Mouse (Mus musculus): ENCODE measurements at regions not wholly inside any gene's neighbourhood (a gene's known extent, or its start where the extent isn't known, plus 50 kb on each side); places are given as distances from the start of the nearest gene placed in this dataset.

GRCm38 (mm10) chr11:63507387-63507786 is 378.6 kb downstream of the Pmp22 start:
- H3K9ac ChIP-seq (ENCODE audit: low read depth, low read length), result no peak overlapping the region
- H3K27ac ChIP-seq (replicated peaks; ENCODE audit: insufficient read depth, low read depth, low read length), result no peak overlapping the region
- no peaks in the 10 kb centered on the region for H3K27me3 ChIP-seq (ENCODE audit: control insufficient read depth, insufficient read depth, low read length)
- H3K4me3 ChIP-seq (ENCODE audit: insufficient read depth, low read depth, low read length), result no peak overlapping the region
- H3K4me1 ChIP-seq (ENCODE audit: control insufficient read depth, insufficient read depth, low read length), result no peaks in the 10 kb centered on the region
- no peak for DNase-seq (ENCODE audit: extremely low read depth, low read depth, low spot score)
- TF ChIP-seq POLR2A (IDR thresholded peaks at IDR 0.05; ENCODE audit: extremely low read depth, insufficient read depth, low read length) (no peak), CTCF (IDR thresholded peaks at IDR 0.05; ENCODE audit: low read depth, low read length) (no peak)
- no peaks in the 10 kb centered on the region for H3K36me3 ChIP-seq (ENCODE audit: control insufficient read depth, insufficient read depth, low read length)
- WGBS, result 87% methylated on average over 8 of the region's 8 CpGs
- H3K79me2 ChIP-seq (ENCODE audit: control insufficient read depth, insufficient read depth, low read length), result no peaks in the 10 kb centered on the region

- Histone ChIP-seq H3K4me3 (ENCODE audit: insufficient read depth, low read depth, low read length) (no peak overlapping the region), H3K27me3 (ENCODE audit: control insufficient read depth, insufficient read depth, low read length) (no peaks in the 10 kb centered on the region), H3K9ac (ENCODE audit: low read depth, low read length) (no peak overlapping the region), H3K79me2 (ENCODE audit: control insufficient read depth, insufficient read depth, low read length) (no peaks in the 10 kb centered on the region), H3K36me3 (ENCODE audit: control insufficient read depth, insufficient read depth, low read length) (no peaks in the 10 kb centered on the region), H3K4me1 (ENCODE audit: control insufficient read depth, insufficient read depth, low read length) (no peaks in the 10 kb centered on the region), H3K27ac (replicated peaks; ENCODE audit: insufficient read depth, low read depth, low read length) (no peak overlapping the region)
- no peak for DNase-seq (ENCODE audit: extremely low read depth, low read depth, low spot score)
- 44% methylated on average over 2 of the region's 2 CpGs for WGBS
- TF ChIP-seq POLR2A (IDR thresholded peaks at IDR 0.05; ENCODE audit: extremely low read depth, insufficient read depth, low read length) (no peak), CTCF (IDR thresholded peaks at IDR 0.05; ENCODE audit: low read depth, low read length) (no peak)
Observed at GRCm38 (mm10) chr11:63508727-63509126, 379.9 kb downstream of the Pmp22 start.

GRCm38 (mm10) chr11:63510611-63511010 is 381.8 kb downstream of the Pmp22 start:
- H3K4me3 ChIP-seq (ENCODE audit: insufficient read depth, low read depth, low read length), result no peak overlapping the region

GRCm38 (mm10) chr11:63514615-63515014 is 385.8 kb downstream of the Pmp22 start:
- Histone ChIP-seq H3K27ac (replicated peaks; ENCODE audit: insufficient read depth, low read depth, low read length) (no peak overlapping the region), H3K79me2 (ENCODE audit: control insufficient read depth, insufficient read depth, low read length) (no peaks in the 10 kb centered on the region), H3K9ac (ENCODE audit: low read depth, low read length) (no peak overlapping the region), H3K4me3 (ENCODE audit: insufficient read depth, low read depth, low read length) (no peak overlapping the region), H3K36me3 (ENCODE audit: control insufficient read depth, insufficient read depth, low read length) (no peaks in the 10 kb centered on the region), H3K27me3 (ENCODE audit: control insufficient read depth, insufficient read depth, low read length) (no peaks in the 10 kb centered on the region), H3K4me1 (ENCODE audit: control insufficient read depth, insufficient read depth, low read length) (no peaks in the 10 kb centered on the region; the same call in 1 of the 2 replicates)
- 87% methylated on average over 3 of the region's 3 CpGs for WGBS
- no peak for DNase-seq (ENCODE audit: extremely low read depth, low read depth, low spot score)
- TF ChIP-seq CTCF (IDR thresholded peaks at IDR 0.05; ENCODE audit: low read depth, low read length) (no peak), POLR2A (IDR thresholded peaks at IDR 0.05; ENCODE audit: extremely low read depth, insufficient read depth, low read length) (no peak)

More at GRCm38 (mm10) chr11:63510611-63511010, 381.8 kb downstream of the Pmp22 start:
- WGBS, result 84% methylated on average over 7 of the region's 7 CpGs
- Histone ChIP-seq H3K79me2 (ENCODE audit: control insufficient read depth, insufficient read depth, low read length) (no peaks in the 10 kb centered on the region), H3K27ac (replicated peaks; ENCODE audit: insufficient read depth, low read depth, low read length) (no peak overlapping the region), H3K27me3 (ENCODE audit: control insufficient read depth, insufficient read depth, low read length) (no peaks in the 10 kb centered on the region), H3K9ac (ENCODE audit: low read depth, low read length) (no peak overlapping the region), H3K36me3 (ENCODE audit: control insufficient read depth, insufficient read depth, low read length) (no peaks in the 10 kb centered on the region), H3K4me1 (ENCODE audit: control insufficient read depth, insufficient read depth, low read length) (no peaks in the 10 kb centered on the region)
- TF ChIP-seq POLR2A (IDR thresholded peaks at IDR 0.05; ENCODE audit: extremely low read depth, insufficient read depth, low read length), result no peak
- no peak for TF ChIP-seq CTCF (IDR thresholded peaks at IDR 0.05; ENCODE audit: low read depth, low read length)
- no peak for DNase-seq (ENCODE audit: extremely low read depth, low read depth, low spot score)

- H3K27me3 ChIP-seq (ENCODE audit: control insufficient read depth, insufficient read depth, low read length), result no peaks in the 10 kb centered on the region
- H3K79me2 ChIP-seq (ENCODE audit: control insufficient read depth, insufficient read depth, low read length), result no peaks in the 10 kb centered on the region
- DNase-seq (ENCODE audit: extremely low read depth, low read depth, low spot score), result no peak
- H3K9ac ChIP-seq (ENCODE audit: low read depth, low read length), result no peak overlapping the region
- H3K27ac ChIP-seq (replicated peaks; ENCODE audit: insufficient read depth, low read depth, low read length), result no peak overlapping the region
- no peaks in the 10 kb centered on the region for H3K36me3 ChIP-seq (ENCODE audit: control insufficient read depth, insufficient read depth, low read length)
- WGBS, result 63% methylated on average over 6 of the region's 6 CpGs
- H3K4me1 ChIP-seq (ENCODE audit: control insufficient read depth, insufficient read depth, low read length), result no peaks in the 10 kb centered on the region; the same call in 1 of the 2 replicates
- no peak overlapping the region for H3K4me3 ChIP-seq (ENCODE audit: insufficient read depth, low read depth, low read length)
- no peak for TF ChIP-seq CTCF (IDR thresholded peaks at IDR 0.05; ENCODE audit: low read depth, low read length)
- no peak for TF ChIP-seq POLR2A (IDR thresholded peaks at IDR 0.05; ENCODE audit: extremely low read depth, insufficient read depth, low read length)
Observed at GRCm38 (mm10) chr11:63518847-63519246, 390.1 kb downstream of the Pmp22 start.

- no peak for TF ChIP-seq POLR2A (IDR thresholded peaks at IDR 0.05; ENCODE audit: extremely low read depth, insufficient read depth, low read length)
- TF ChIP-seq CTCF (IDR thresholded peaks at IDR 0.05; ENCODE audit: low read depth, low read length), result no peak
- no peaks in the 10 kb centered on the region for H3K79me2 ChIP-seq (ENCODE audit: control insufficient read depth, insufficient read depth, low read length)
- no peaks in the 10 kb centered on the region for H3K4me1 ChIP-seq (ENCODE audit: control insufficient read depth, insufficient read depth, low read length)
- H3K36me3 ChIP-seq (ENCODE audit: control insufficient read depth, insufficient read depth, low read length), result no peaks in the 10 kb centered on the region
- DNase-seq (ENCODE audit: extremely low read depth, low read depth, low spot score), result no peak
- H3K4me3 ChIP-seq (ENCODE audit: insufficient read depth, low read depth, low read length), result no peak overlapping the region
- no peak overlapping the region for H3K9ac ChIP-seq (ENCODE audit: low read depth, low read length)
- no peaks in the 10 kb centered on the region for H3K27me3 ChIP-seq (ENCODE audit: control insufficient read depth, insufficient read depth, low read length)
- H3K27ac ChIP-seq (replicated peaks; ENCODE audit: insufficient read depth, low read depth, low read length), result no peak overlapping the region
- WGBS, result 39% methylated on average over 7 of the region's 7 CpGs
Observed at GRCm38 (mm10) chr11:63524254-63524653, 395.5 kb downstream of the Pmp22 start.
